Mouse (Mus musculus): Measurements from ENCODE around the gene Kazn. TPM values are rescaled to one million over a fixed set of nuclear protein-coding genes. Genes with fewer than 3 reads are reported as not detected.

Gene Kazn
- total and polyA plus RNA-seq, 3 experiments = 1.3 to 9.7 (median 4.2) TPM

GRCm38 (mm10) chr4:142053661-142054448 is 185.3 kb downstream of the Kazn start:
- Histone ChIP-seq H3K9ac (ENCODE audit: insufficient read depth, low read depth) (no peak overlapping the region), H3K4me1 (ENCODE audit: control insufficient read depth in 1 of 2, insufficient read depth in 2 of 2) (peaks cover 6 to 23% of the 10 kb centered on the region in 2 experiments; a peak in 3 of 4 replicates), H3K4me3 (replicated peaks in 1 of 3; ENCODE audit: low read depth in 2 of 3, low read length in 2 of 3, poor library complexity in 1 of 3) (no peak overlapping the region), H3K36me3 (replicated peaks in 1 of 2; ENCODE audit: control insufficient read depth in 1 of 2, insufficient read depth in 1 of 2, low read length in 1 of 2) (no peaks in the 10 kb centered on the region), H3K4me2 (ENCODE audit: insufficient read depth, low read depth, poor library complexity, severe bottlenecking) (no peak overlapping the region), H3K27ac (ENCODE audit: insufficient read depth, low read depth) (no peak overlapping the region), H3K9me3 (replicated peaks; ENCODE audit: low read length) (no peaks in the 10 kb centered on the region), H3K79me2 (replicated peaks; ENCODE audit: control insufficient read depth, extremely low read depth, insufficient read depth, poor library complexity, severe bottlenecking) (no peaks in the 10 kb centered on the region), H3K27me3 (replicated peaks) (no peaks in the 10 kb centered on the region)
- TF ChIP-seq SMC3 (IDR thresholded peaks at IDR 0.05; ENCODE audit: low read depth, low read length) = no peak
- TF ChIP-seq UBTF (IDR thresholded peaks at IDR 0.05; ENCODE audit: low read depth, low read length) = no peak
- no peak for TF ChIP-seq MAX (IDR thresholded peaks at IDR 0.05; ENCODE audit: low read length)
- TF ChIP-seq USF2 (conservative IDR thresholded peaks at IDR 0.05; ENCODE audit: low read depth, low read length) = no peak
- TF ChIP-seq ZMIZ1 (IDR thresholded peaks at IDR 0.05; ENCODE audit: low read depth, low read length) = no peak
- TF ChIP-seq MAFK (IDR thresholded peaks at IDR 0.05; ENCODE audit: insufficient replicate concordance, low read length) = no peak
- TF ChIP-seq HCFC1 (IDR thresholded peaks at IDR 0.05; ENCODE audit: low read depth, low read length) = no peak
- dilution Hi-C loops (cut with MboI; ENCODE audit: extremely low pct_ligation_motif_present, extremely low pct_unique_long_range_greater_than_20kb, low sequenced_read_pairs) (no loop called here), in situ Hi-C loops (cut with MboI; ENCODE audit: low pct_ligation_motif_present, low pct_unique_long_range_greater_than_20kb, low sequenced_read_pairs) (no loop called here)
- no peak for DNase-seq (ENCODE audit: extremely low read depth)

- TF ChIP-seq POLR2AphosphoS2 (IDR thresholded peaks at IDR 0.05; ENCODE audit: low read depth, low read length) = no peak
- no peak for TF ChIP-seq POLR2A (IDR thresholded peaks at IDR 0.05; ENCODE audit: low read depth, low read length)
- no peak for TF ChIP-seq EP300 (IDR thresholded peaks at IDR 0.05; ENCODE audit: low read length)
- TF ChIP-seq PAX5 (IDR thresholded peaks at IDR 0.05; ENCODE audit: low read length) = no peak
- no peak for TF ChIP-seq MXI1 (IDR thresholded peaks at IDR 0.05; ENCODE audit: low read depth, low read length)
- TF ChIP-seq ETS1 (conservative IDR thresholded peaks at IDR 0.05; ENCODE audit: low read depth, low read length) = no peak
- H3K9me3 ChIP-seq (replicated peaks; ENCODE audit: low read length) = no peaks in the 10 kb centered on the region
- dilution Hi-C loops (cut with MboI; ENCODE audit: extremely low pct_ligation_motif_present, extremely low pct_unique_long_range_greater_than_20kb, low sequenced_read_pairs) = no loop called here
- in situ Hi-C loops (cut with MboI; ENCODE audit: low pct_ligation_motif_present, low pct_unique_long_range_greater_than_20kb, low sequenced_read_pairs) = no loop called here
- no peak overlapping the region for H3K4me3 ChIP-seq (replicated peaks in 1 of 3; ENCODE audit: low read depth in 2 of 3, low read length in 2 of 3, poor library complexity in 1 of 3)
- DNase-seq (ENCODE audit: extremely low read depth) = no peak
- H3K4me1 ChIP-seq (ENCODE audit: control insufficient read depth in 1 of 2, insufficient read depth in 2 of 2) = peaks cover 6 to 23% of the 10 kb centered on the region in 2 experiments; a peak in 3 of 4 replicates
- H3K27me3 ChIP-seq (replicated peaks) = no peaks in the 10 kb centered on the region
- no peaks in the 10 kb centered on the region for H3K36me3 ChIP-seq (replicated peaks in 1 of 2; ENCODE audit: control insufficient read depth in 1 of 2, insufficient read depth in 1 of 2, low read length in 1 of 2)
- H3K4me2 ChIP-seq (ENCODE audit: insufficient read depth, low read depth, poor library complexity, severe bottlenecking) = no peak overlapping the region
- H3K27ac ChIP-seq (ENCODE audit: insufficient read depth, low read depth) = no peak overlapping the region
- H3K9ac ChIP-seq (ENCODE audit: insufficient read depth, low read depth) = no peak overlapping the region
- no peaks in the 10 kb centered on the region for H3K79me2 ChIP-seq (replicated peaks; ENCODE audit: control insufficient read depth, extremely low read depth, insufficient read depth, poor library complexity, severe bottlenecking)
Observed at GRCm38 (mm10) chr4:142053261-142053660, 185.9 kb downstream of the Kazn start.

Data from CH12.LX (cell line).